20 mouse cellular contexts compared by ENCODE assay signal in genomic region chr11:108247121-108247863, GRCm38 (mm10).
"Had no signal": no experiment of that assay in that cellular context is flagged by ENCODE, and none has a peak within 500 bp of the region (broad histone marks: within the 10 kb centered on the region; RNA-seq: fewer than 3 reads in every experiment).

No protein-coding gene starts in this region.

- H3K9ac ChIP-seq: limb, embryonic 12.5 days; limb, embryonic 15.5 days; liver, embryonic 15.5 days; lung, embryonic 15.5 days; midbrain, embryonic 12.5 days; midbrain, embryonic 15.5 days; neural tube, embryonic 12.5 days; neural tube, embryonic 15.5 days; stomach, embryonic 15.5 days had no signal

- H3K4me2 ChIP-seq: limb, embryonic 12.5 days; limb, embryonic 15.5 days; lung, embryonic 15.5 days; midbrain, embryonic 12.5 days; midbrain, embryonic 15.5 days; neural tube, embryonic 12.5 days; neural tube, embryonic 15.5 days; stomach, embryonic 15.5 days had no signal

- H3K4me3 ChIP-seq: limb, embryonic 12.5 days; limb, embryonic 15.5 days; liver, embryonic 15.5 days; lung, embryonic 15.5 days; midbrain, embryonic 12.5 days; midbrain, embryonic 15.5 days; neural tube, embryonic 12.5 days; neural tube, embryonic 15.5 days; stomach, embryonic 15.5 days had no signal

- DNase-seq: kidney, adult 2 months; kidney, postnatal 25 days; left cerebral cortex, postnatal 4 days; lung, adult 18-20 months; lung, postnatal 10 days; lung, postnatal 36 days; right cerebral cortex, postnatal 25 days; spleen, adult 18-20 months; thymus, postnatal 36 days had no signal

- H3K27me3 ChIP-seq: limb, embryonic 12.5 days; limb, embryonic 15.5 days; liver, embryonic 15.5 days; lung, embryonic 15.5 days; midbrain, embryonic 15.5 days; neural tube, embryonic 12.5 days; neural tube, embryonic 15.5 days; stomach, embryonic 15.5 days had no signal

- ATAC-seq: intestine, postnatal 0 days; midbrain, embryonic 15.5 days had no signal

- H3K9me3 ChIP-seq: limb, embryonic 12.5 days; limb, embryonic 15.5 days; liver, embryonic 15.5 days; lung, embryonic 15.5 days; midbrain, embryonic 12.5 days; midbrain, embryonic 15.5 days; neural tube, embryonic 12.5 days; neural tube, embryonic 15.5 days; stomach, embryonic 15.5 days had no signal

- H3K27ac ChIP-seq: kidney, postnatal 0 days; limb, embryonic 12.5 days; limb, embryonic 15.5 days; liver, embryonic 15.5 days; lung, embryonic 15.5 days; midbrain, embryonic 12.5 days; midbrain, embryonic 15.5 days; neural tube, embryonic 12.5 days; neural tube, embryonic 15.5 days; stomach, embryonic 15.5 days had no signal

- H3K36me3 ChIP-seq: limb, embryonic 12.5 days; limb, embryonic 15.5 days; liver, embryonic 15.5 days; lung, embryonic 15.5 days; midbrain, embryonic 12.5 days; midbrain, embryonic 15.5 days; neural tube, embryonic 12.5 days; neural tube, embryonic 15.5 days; stomach, embryonic 15.5 days had no signal
